Mouse (Mus musculus): ENCODE measurements around the gene Polm.

GRCm38 (mm10) chr11:5807956-5808355 is 29.9 kb downstream of the Polm start:
- TF ChIP-seq POLR2A (IDR thresholded peaks at IDR 0.05; ENCODE audit: insufficient read depth, low read depth, low read length), result no peak
- no peak for TF ChIP-seq CTCF (IDR thresholded peaks at IDR 0.05)
